Mouse (Mus musculus) olfactory bulb, adult 2 months (tissue): ENCODE results near the gene Gm43738. TPM values are rescaled to one million over a fixed set of nuclear protein-coding genes. Genes with fewer than 3 reads are reported as not detected.
"Not testable (repeated sequence)": the region's sequence is repeated elsewhere in the genome, so short reads cannot be mapped to it uniquely, and the experiment has no call there.

Source experiments
- H3K27ac ChIP-seq: fragments of 200-500 bp; 2 replicates; pipeline ENCODE4 v1.5.1; 2012; ENCODE audit warnings: low read depth, low read length; ENCODE audit not compliant: insufficient read depth
- H3K4me1 ChIP-seq: fragments of 200-500 bp; 2 replicates; pipeline ENCODE4 v1.6.1; 2012; ENCODE audit warnings: low read length; ENCODE audit not compliant: control insufficient read depth, insufficient read depth
- H3K4me3 ChIP-seq: fragments of 200-500 bp; 2 replicates; pipeline ENCODE4 v1.5.1; 2012; ENCODE audit warnings: mild to moderate bottlenecking, low read depth, low read length, moderate library complexity; ENCODE audit not compliant: insufficient read depth
- CTCF ChIP-seq: fragments of 200-500 bp; IDR thresholded peaks from 2 replicates; pipeline ENCODE4 v1.5.1; 2012; ENCODE audit warnings: low read depth, mild to moderate bottlenecking, low read length, moderate library complexity; ENCODE audit not compliant: insufficient read depth
- POLR2A ChIP-seq: fragments of 200-500 bp; IDR thresholded peaks from 2 replicates; pipeline ENCODE4 v1.6.1; 2012; ENCODE audit warnings: mild to moderate bottlenecking, low read depth, low read length, moderate library complexity; ENCODE audit not compliant: insufficient read depth
- WGBS: fragments of 180-500 bp; shearing (Covaris S2); methylation state at CpG from one replicate; pipeline ENCODE4 v1.1.7; 2018; 5-methylcytosine and 5-hydroxymethylcytosine counted together
- polyA plus RNA-seq: library from polyadenylated mRNA; stranded (reverse); fragments of >200 nt; gene quantifications from 2 replicates; pipeline ENCODE4 v1.2.4, GENCODE M21; 2012; ENCODE audit warnings: low replicate concordance; ENCODE audit not compliant: missing spikeins, insufficient read depth, insufficient read length

Gm43738 gene
- polyA plus RNA-seq, 1 experiment: not detected

- TF ChIP-seq POLR2A (no peak), CTCF (no peak)
- Histone ChIP-seq H3K4me3 (peak overlapping the region; percentile 75), H3K4me1 (peaks cover 41% of the 10 kb centered on the region), H3K27ac (peak overlapping the region; percentile 58)
- WGBS: 21% methylated on average over 20 of the region's 20 CpGs
Measured at GRCm38 (mm10) chr3:89091811-89092508, 8.9 kb downstream of the Gm43738 start.

- under 1% methylated on average over 71 of the region's 74 CpGs for WGBS
- peak overlapping the region; percentile 75 for H3K4me3 ChIP-seq
- peak; percentile 86 for TF ChIP-seq CTCF
- TF ChIP-seq POLR2A: peak; percentile 5; the same call in 1 of the 2 replicates
- H3K4me1 ChIP-seq: peaks cover 41% of the 10 kb centered on the region
- H3K27ac ChIP-seq: peak overlapping the region; percentile 49; the same call in 1 of the 2 replicates
Measured at GRCm38 (mm10) chr3:89090694-89091655, 9.9 kb downstream of the Gm43738 start.

GRCm38 (mm10) chr3:89089882-89090591, 10.9 kb downstream of the Gm43738 start:
- peaks cover 41% of the 10 kb centered on the region for H3K4me1 ChIP-seq
- peak overlapping the region; percentile 75 for H3K4me3 ChIP-seq
- TF ChIP-seq CTCF: no peak
- WGBS: under 1% methylated on average over 40 of the region's 40 CpGs
- H3K27ac ChIP-seq: peak overlapping the region; percentile 49

GRCm38 (mm10) chr3:89088974-89089373, 11.9 kb downstream of the Gm43738 start:
- peaks cover 37% of the 10 kb centered on the region for H3K4me1 ChIP-seq
- WGBS: 77% methylated on average over 14 of the region's 14 CpGs
- peak overlapping the region; percentile 75 for H3K4me3 ChIP-seq
- no peak overlapping the region for H3K27ac ChIP-seq
- TF ChIP-seq CTCF: no peak
- TF ChIP-seq POLR2A: no peak

DNA sequence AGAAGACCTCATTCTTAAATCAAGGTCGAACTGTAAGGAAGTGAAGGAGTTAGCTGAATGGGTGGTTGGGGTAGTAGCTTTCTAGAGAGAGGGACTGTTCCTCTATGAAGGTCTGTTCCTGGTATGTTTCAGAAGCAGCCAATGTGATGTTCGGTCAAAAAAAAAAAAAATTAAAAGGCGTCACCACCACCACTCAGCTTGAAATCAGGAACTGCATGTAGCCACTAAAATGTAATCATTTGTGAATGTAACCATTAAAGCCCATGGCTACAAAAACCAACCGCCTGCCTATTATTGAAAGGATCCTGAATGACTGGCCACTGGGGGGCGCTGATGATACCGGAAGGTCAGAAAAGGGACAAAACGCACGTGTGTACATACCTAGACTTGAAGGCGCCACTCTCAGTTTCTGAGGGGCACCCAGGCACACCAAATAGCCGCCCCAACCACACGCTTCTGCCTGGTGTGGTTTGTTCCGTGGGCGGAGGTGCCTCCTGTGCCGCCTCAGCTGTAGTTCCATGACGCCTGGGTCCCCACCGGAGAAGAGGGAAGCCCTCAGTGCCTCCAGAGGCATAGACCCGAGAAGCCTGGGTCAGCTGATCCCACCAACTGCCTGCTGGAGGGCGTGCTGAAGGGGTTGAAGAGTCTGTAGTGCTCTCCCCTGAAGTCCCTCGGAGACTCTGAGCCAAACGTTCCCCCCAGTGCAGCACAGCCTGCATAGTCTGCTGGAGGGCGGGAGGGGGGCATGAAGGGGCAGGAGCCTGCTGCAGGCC, 13.4 kb downstream of the Gm43738 start:
- TF ChIP-seq POLR2A (no peak), CTCF (peak; percentile 51)
- no peak overlapping the region for H3K4me3 ChIP-seq
- peaks cover 33% of the 10 kb centered on the region for H3K4me1 ChIP-seq
- H3K27ac ChIP-seq: no peak overlapping the region
- WGBS: 29% methylated on average over 21 of the region's 21 CpGs

GRCm38 (mm10) chr3:89084654-89085190, 16.2 kb downstream of the Gm43738 start:
- WGBS: 82% methylated on average over 12 of the region's 12 CpGs
- Histone ChIP-seq H3K4me3 (no peak overlapping the region), H3K4me1 (peaks cover 19% of the 10 kb centered on the region), H3K27ac (no peak overlapping the region)
- TF ChIP-seq CTCF (no peak), POLR2A (no peak)

DNA sequence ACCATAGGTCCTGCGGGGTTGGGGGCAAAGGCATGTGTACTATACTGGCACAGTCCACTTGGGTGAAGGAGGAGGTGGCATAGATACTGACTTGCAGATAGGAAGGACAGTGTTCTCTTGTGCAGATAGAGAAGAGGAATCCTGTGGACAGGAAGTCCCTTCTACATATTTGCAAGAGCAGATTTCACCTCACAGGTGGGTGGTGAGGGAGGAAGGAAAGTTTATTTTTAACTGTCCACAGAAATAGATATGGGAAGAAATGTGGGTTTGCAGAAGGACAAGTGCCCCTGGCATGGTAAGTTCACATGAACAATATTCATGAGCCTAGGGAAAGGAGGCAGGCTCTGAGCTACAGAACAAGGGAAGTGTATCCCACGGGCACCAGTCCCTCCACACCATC, 16.8 kb downstream of the Gm43738 start:
- Histone ChIP-seq H3K4me3 (no peak overlapping the region), H3K4me1 (peaks cover 13% of the 10 kb centered on the region), H3K27ac (no peak overlapping the region)
- WGBS: 70% methylated on average over 2 of the region's 2 CpGs
- no peak for TF ChIP-seq CTCF
- TF ChIP-seq POLR2A: no peak

DNA sequence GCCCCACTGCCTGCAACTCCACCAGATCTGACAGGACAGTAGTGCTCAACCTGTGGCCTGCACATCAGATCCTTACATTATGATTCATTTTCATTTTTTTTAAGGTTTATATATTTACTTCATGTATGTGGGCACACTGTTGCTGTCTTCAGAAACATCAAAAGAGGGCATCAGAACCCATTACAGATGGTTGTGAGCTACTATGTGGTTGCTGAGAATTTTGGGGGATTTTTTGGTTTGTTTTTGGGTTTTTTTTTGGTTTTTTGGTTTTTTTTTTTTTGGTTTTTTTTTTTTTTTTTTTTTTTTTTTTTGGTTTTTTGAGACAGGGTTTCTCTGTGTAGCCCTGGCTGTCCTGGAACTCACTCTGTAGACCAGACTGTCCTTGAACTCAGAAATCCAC, 18.6 kb downstream of the Gm43738 start:
- not testable (repeated sequence) for H3K4me3 ChIP-seq

More for the DNA sequence above, 18.6 kb downstream of the Gm43738 start:
- not testable (repeated sequence) for H3K4me1 ChIP-seq, H3K27ac ChIP-seq
